Mouse (Mus musculus): ENCODE measurements around the gene Csdc2. TPM values are rescaled to one million over a fixed set of nuclear protein-coding genes. Genes with fewer than 3 reads are reported as not detected.

Gene Csdc2
- polyA plus RNA-seq, 1 experiment: 9.2 TPM

DNA sequence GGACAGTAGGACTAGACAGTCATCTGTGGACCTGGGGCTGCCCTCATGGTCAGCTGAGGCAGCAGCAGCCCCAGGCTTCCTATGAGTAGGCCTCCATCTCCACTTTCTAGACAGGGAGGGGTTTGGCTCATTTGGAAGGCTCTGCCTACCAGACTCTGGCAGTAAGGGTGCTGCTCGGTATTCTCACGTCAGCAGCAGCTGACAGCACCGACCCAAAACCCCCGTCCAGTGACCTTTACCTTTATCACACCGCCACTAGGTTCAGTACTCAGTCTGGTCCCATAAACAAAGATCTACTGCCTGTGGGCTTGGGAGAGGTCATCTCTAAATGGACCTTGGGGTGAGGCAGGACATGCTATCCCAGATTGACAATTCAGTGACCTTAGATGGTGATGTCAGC, 20.9 kb upstream of the Csdc2 start:
- H3K27me3 ChIP-seq (ENCODE audit: control insufficient read depth, insufficient read depth, low read length): no peaks in the 10 kb centered on the region
- TF ChIP-seq POLR2A (IDR thresholded peaks at IDR 0.05; ENCODE audit: control insufficient read depth, low read depth, low read length) (no peak), CTCF (IDR thresholded peaks at IDR 0.05; ENCODE audit: control insufficient read depth, insufficient read depth, insufficient replicate concordance, low read depth, low read length) (no peak)
- H3K27ac ChIP-seq (ENCODE audit: control insufficient read depth, insufficient read depth, low read depth, low read length): no peak overlapping the region
- peaks cover 2% of the 10 kb centered on the region; the same call in 1 of the 2 replicates for H3K4me1 ChIP-seq (ENCODE audit: control insufficient read depth, insufficient read depth, low read length)
- H3K4me3 ChIP-seq (ENCODE audit: control insufficient read depth, low read depth, low read length): no peak overlapping the region
- H3K36me3 ChIP-seq (ENCODE audit: control insufficient read depth, insufficient read depth, low read length): peaks cover 6% of the 10 kb centered on the region; the same call in 1 of the 2 replicates

DNA sequence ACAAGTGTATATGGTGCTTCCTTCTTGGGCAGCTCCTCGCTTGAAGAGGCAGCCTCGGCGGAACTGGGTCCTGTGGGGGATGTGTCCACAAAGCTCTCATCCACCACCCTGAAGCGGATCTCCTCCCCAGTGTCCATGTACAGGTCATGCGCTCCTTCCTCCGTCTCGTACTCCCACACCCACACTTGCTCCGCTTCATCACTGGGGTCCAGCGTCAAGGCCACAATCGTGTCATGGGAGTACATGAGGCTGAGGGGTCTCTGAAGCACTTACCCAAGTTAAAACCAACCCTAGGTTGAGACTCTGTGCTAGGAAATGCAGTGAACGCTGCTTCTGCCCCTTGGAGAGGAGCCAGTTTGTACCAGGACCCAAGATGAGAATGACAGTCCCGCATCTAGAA, 19.4 kb upstream of the Csdc2 start:
- Histone ChIP-seq H3K27me3 (ENCODE audit: control insufficient read depth, insufficient read depth, low read length) (no peaks in the 10 kb centered on the region), H3K4me3 (ENCODE audit: control insufficient read depth, low read depth, low read length) (no peak overlapping the region), H3K4me1 (ENCODE audit: control insufficient read depth, insufficient read depth, low read length) (peaks cover 3% of the 10 kb centered on the region; the same call in 1 of the 2 replicates), H3K36me3 (ENCODE audit: control insufficient read depth, insufficient read depth, low read length) (peaks cover 2% of the 10 kb centered on the region), H3K27ac (ENCODE audit: control insufficient read depth, insufficient read depth, low read depth, low read length) (no peak overlapping the region)
- TF ChIP-seq CTCF (IDR thresholded peaks at IDR 0.05; ENCODE audit: control insufficient read depth, insufficient read depth, insufficient replicate concordance, low read depth, low read length) (no peak), POLR2A (IDR thresholded peaks at IDR 0.05; ENCODE audit: control insufficient read depth, low read depth, low read length) (no peak)

DNA sequence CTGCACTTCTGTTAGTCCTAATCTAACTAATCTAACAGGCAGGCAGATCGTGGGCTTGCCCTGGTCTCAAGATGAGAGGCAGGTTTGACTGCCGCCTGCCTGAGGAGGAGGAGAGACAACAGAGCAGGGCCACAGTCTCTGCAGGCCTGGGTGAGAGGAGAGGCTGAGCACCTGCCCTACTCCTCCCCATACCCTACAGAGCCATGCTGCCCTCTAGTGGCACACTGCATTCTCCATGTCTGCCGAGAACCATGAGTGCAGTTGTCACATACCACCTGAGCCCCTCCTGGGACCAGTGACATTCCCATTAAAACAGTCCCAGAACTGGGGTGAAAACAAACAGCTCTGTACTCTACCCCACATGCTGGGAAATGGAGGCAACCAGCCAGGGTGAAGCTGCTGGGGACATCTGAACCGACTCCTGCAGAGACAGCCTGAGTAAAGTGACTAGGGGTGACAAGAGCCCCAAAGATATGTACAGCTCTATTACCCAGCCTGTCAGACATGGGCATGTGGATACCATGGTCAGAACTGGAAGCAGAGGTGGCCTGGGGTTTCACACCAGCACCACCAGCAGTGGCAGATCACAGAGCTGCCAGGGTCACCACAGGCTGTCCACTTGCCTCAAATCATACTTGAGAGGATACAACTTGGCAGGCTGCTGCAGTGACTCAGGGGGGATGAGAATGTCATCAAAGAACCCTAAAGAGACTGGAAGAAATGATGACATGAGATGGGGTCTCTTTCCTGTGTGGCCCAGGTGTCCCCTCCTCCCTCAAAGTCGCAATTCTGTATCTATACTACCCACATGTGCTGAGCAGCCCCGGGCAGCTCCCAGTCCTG, 18.7 kb upstream of the Csdc2 start:
- Histone ChIP-seq H3K27ac (ENCODE audit: control insufficient read depth, insufficient read depth, low read depth, low read length) (no peak overlapping the region), H3K4me3 (ENCODE audit: control insufficient read depth, low read depth, low read length) (no peak overlapping the region), H3K36me3 (ENCODE audit: control insufficient read depth, insufficient read depth, low read length) (peaks cover 2% of the 10 kb centered on the region), H3K27me3 (ENCODE audit: control insufficient read depth, insufficient read depth, low read length) (no peaks in the 10 kb centered on the region), H3K4me1 (ENCODE audit: control insufficient read depth, insufficient read depth, low read length) (peaks cover 3% of the 10 kb centered on the region; the same call in 1 of the 2 replicates)
- TF ChIP-seq POLR2A (IDR thresholded peaks at IDR 0.05; ENCODE audit: control insufficient read depth, low read depth, low read length): no peak
- peak; percentile 80; the same call in 1 of the 2 replicates for TF ChIP-seq CTCF (IDR thresholded peaks at IDR 0.05; ENCODE audit: control insufficient read depth, insufficient read depth, insufficient replicate concordance, low read depth, low read length)

DNA sequence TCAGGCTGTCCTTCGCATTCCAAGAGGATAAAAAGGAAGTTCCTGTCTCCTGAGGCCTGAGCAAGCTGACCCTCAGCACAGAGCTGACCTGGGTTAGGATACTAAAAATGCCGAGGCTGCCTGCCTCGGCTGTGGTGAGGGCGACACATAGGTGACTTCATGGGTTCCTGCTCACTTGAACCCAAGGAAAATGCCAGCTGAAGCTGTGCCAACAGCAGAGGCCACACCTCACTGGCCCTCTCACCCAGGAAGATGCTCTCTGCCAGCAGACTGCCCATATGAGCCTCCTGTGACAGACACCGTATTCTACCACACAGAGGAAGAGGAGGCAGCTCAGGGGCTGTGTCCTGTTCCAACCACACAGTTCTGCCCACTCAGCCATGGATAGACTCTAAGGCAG, 17.5 kb upstream of the Csdc2 start:
- Histone ChIP-seq H3K27ac (ENCODE audit: control insufficient read depth, insufficient read depth, low read depth, low read length) (no peak overlapping the region), H3K4me3 (ENCODE audit: control insufficient read depth, low read depth, low read length) (no peak overlapping the region), H3K27me3 (ENCODE audit: control insufficient read depth, insufficient read depth, low read length) (no peaks in the 10 kb centered on the region), H3K4me1 (ENCODE audit: control insufficient read depth, insufficient read depth, low read length) (peaks cover 3% of the 10 kb centered on the region; the same call in 1 of the 2 replicates), H3K36me3 (ENCODE audit: control insufficient read depth, insufficient read depth, low read length) (peaks cover 2% of the 10 kb centered on the region)
- TF ChIP-seq CTCF (IDR thresholded peaks at IDR 0.05; ENCODE audit: control insufficient read depth, insufficient read depth, insufficient replicate concordance, low read depth, low read length): no peak
- no peak for TF ChIP-seq POLR2A (IDR thresholded peaks at IDR 0.05; ENCODE audit: control insufficient read depth, low read depth, low read length)

DNA sequence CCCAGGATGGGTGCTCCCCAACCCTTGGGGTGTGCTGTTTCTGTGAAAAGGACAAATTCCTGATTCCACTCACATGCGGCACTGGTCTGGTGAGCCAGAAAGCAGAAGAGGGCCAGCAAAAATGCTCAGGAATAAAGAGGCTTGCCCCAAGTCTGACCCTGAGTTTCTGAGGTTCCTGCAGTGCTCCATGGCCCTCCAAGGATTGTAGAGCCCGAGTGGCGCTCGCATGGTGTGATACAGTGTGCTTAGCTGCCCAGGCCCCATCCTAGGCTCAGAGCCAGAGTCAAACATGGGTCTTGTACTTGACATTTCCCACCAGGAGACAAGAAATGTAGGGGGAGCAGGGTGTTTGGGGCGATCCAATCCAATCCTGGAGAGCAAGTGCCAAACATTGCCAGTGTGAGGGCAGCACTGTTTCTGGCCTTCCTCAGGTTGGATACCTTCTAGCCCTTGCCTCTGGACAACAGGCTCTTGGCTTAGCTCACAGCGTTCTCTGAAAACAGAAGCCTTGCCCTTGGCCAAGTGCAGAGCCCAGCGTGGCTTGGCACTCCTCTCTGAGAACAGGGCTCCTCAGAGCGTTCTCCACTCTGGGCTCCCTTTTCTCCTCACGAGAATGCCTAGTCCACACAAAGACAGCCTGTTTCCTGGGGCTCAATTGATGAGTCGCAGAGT, 15.9 kb upstream of the Csdc2 start:
- H3K36me3 ChIP-seq (ENCODE audit: control insufficient read depth, insufficient read depth, low read length): no peaks in the 10 kb centered on the region; the same call in 1 of the 2 replicates

DNA sequence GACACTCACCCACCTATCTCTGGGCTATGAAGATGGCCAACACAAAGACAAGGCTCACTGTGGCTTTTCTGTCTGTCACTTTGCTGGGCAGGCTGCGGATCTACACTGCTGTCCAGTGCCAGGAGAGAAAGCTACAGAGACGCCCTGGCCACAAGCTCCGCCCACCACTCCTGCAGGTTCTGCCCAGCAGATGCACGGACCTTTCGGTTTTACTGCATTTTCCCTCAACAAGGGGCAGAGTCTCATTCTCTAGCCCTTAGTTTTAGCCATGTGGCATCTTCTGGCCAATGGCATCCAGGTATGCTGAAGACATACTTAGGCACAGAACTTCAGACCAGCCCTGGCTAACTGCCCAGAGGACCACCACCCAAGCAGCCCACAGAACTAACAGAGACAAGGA, 15.3 kb upstream of the Csdc2 start:
- Histone ChIP-seq H3K27me3 (ENCODE audit: control insufficient read depth, insufficient read depth, low read length) (no peaks in the 10 kb centered on the region), H3K4me3 (ENCODE audit: control insufficient read depth, low read depth, low read length) (no peak overlapping the region), H3K27ac (ENCODE audit: control insufficient read depth, insufficient read depth, low read depth, low read length) (no peak overlapping the region; the same call in 1 of the 2 replicates), H3K36me3 (ENCODE audit: control insufficient read depth, insufficient read depth, low read length) (no peaks in the 10 kb centered on the region; the same call in 1 of the 2 replicates), H3K4me1 (ENCODE audit: control insufficient read depth, insufficient read depth, low read length) (peaks cover 12% of the 10 kb centered on the region)
- no peak for TF ChIP-seq CTCF (IDR thresholded peaks at IDR 0.05; ENCODE audit: control insufficient read depth, insufficient read depth, insufficient replicate concordance, low read depth, low read length)
- no peak for TF ChIP-seq POLR2A (IDR thresholded peaks at IDR 0.05; ENCODE audit: control insufficient read depth, low read depth, low read length)

More for the DNA sequence above, 15.9 kb upstream of the Csdc2 start:
- no peaks in the 10 kb centered on the region for H3K27me3 ChIP-seq (ENCODE audit: control insufficient read depth, insufficient read depth, low read length)
- H3K27ac ChIP-seq (ENCODE audit: control insufficient read depth, insufficient read depth, low read depth, low read length): no peak overlapping the region; the same call in 1 of the 2 replicates
- no peak overlapping the region for H3K4me3 ChIP-seq (ENCODE audit: control insufficient read depth, low read depth, low read length)
- peaks cover 12% of the 10 kb centered on the region for H3K4me1 ChIP-seq (ENCODE audit: control insufficient read depth, insufficient read depth, low read length)
- TF ChIP-seq CTCF (IDR thresholded peaks at IDR 0.05; ENCODE audit: control insufficient read depth, insufficient read depth, insufficient replicate concordance, low read depth, low read length) (no peak), POLR2A (IDR thresholded peaks at IDR 0.05; ENCODE audit: control insufficient read depth, low read depth, low read length) (no peak)

DNA sequence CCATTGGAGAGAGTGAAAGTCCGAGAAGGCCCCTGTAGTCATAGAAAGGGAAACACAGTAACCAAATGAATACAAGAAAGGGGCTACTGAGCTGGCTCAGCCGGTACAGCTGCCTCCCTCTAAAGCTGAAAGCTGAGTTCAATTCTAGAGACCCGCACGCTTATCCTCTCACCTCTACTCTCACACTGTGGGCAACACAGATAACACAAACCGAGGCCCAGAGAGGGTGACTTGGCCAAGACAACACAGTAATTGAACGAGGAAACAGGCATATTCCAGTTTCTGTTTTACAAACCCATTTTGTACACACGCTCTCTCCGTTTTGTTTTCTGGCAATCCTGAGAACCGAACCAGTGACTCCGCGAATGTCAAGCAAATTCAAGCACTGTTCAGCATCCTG, 11.6 kb upstream of the Csdc2 start:
- TF ChIP-seq POLR2A (IDR thresholded peaks at IDR 0.05; ENCODE audit: control insufficient read depth, low read depth, low read length) (no peak), CTCF (IDR thresholded peaks at IDR 0.05; ENCODE audit: control insufficient read depth, insufficient read depth, insufficient replicate concordance, low read depth, low read length) (no peak)
- Histone ChIP-seq H3K4me3 (ENCODE audit: control insufficient read depth, low read depth, low read length) (peak overlapping the region; percentile 77), H3K36me3 (ENCODE audit: control insufficient read depth, insufficient read depth, low read length) (no peaks in the 10 kb centered on the region; the same call in 1 of the 2 replicates), H3K27ac (ENCODE audit: control insufficient read depth, insufficient read depth, low read depth, low read length) (no peak overlapping the region), H3K27me3 (ENCODE audit: control insufficient read depth, insufficient read depth, low read length) (no peaks in the 10 kb centered on the region), H3K4me1 (ENCODE audit: control insufficient read depth, insufficient read depth, low read length) (peaks cover 17% of the 10 kb centered on the region)
